Mouse (Mus musculus) CH12.LX (cell line): ENCODE measurements around the gene Plekha8. TPM values are rescaled to one million over a fixed set of nuclear protein-coding genes. Genes with fewer than 3 reads are reported as not detected.

Source experiments
- DNase-seq: peaks from one replicate; pipeline ENCODE4 v3.0.0-alpha.2; 2013; ENCODE audit errors: extremely low read depth
- H3K27ac ChIP-seq: 2 replicates; pipeline ENCODE4 v1.5.1; 2012; ENCODE audit warnings: low read depth, mild to moderate bottlenecking, control low read depth, moderate library complexity; ENCODE audit not compliant: insufficient read depth
- H3K27me3 ChIP-seq: replicated peaks from 2 replicates; pipeline ENCODE3; 2012; ENCODE audit warnings: inconsistent platforms
- H3K36me3 ChIP-seq, 2 experiments: replicated peaks in 1 of 2; 2 replicates each; pipeline versions ENCODE3 to v1.6.1; 2012; ENCODE audit warnings: inconsistent platforms in 1 of 2, low read length in 1 of 2, mild to moderate bottlenecking in 1 of 2, mixed read lengths in 1 of 2, moderate library complexity in 1 of 2; ENCODE audit not compliant: control insufficient read depth in 1 of 2, insufficient read depth in 1 of 2
- H3K4me1 ChIP-seq, 2 experiments: 2 replicates each; pipeline ENCODE4 v1.6.1; 2012; ENCODE audit warnings: inconsistent platforms in 1 of 2, moderate library complexity in 1 of 2; ENCODE audit not compliant: insufficient read depth in 2 of 2, control insufficient read depth in 1 of 2
- H3K4me2 ChIP-seq: 2 replicates; pipeline ENCODE4 v1.6.1; 2012; ENCODE audit warnings: low read depth, mild to moderate bottlenecking, control low read depth; ENCODE audit not compliant: poor library complexity, insufficient read depth, severe bottlenecking
- H3K4me3 ChIP-seq, 3 experiments: fragments of 150-350 bp in 1 of 3; sonication (generic) in 1 of 3; replicated peaks in 1 of 3; 2 replicates each; pipeline versions ENCODE3 to v1.5.1; 2011 to 2012; ENCODE audit warnings: low read depth in 2 of 3, low read length in 2 of 3, mild to moderate bottlenecking in 2 of 3, moderate library complexity in 2 of 3, control low read depth in 1 of 3, improper control_type of control experiment in 1 of 3, inconsistent platforms in 1 of 3, mixed read lengths in 1 of 3; ENCODE audit not compliant: poor library complexity in 1 of 3
- H3K79me2 ChIP-seq: replicated peaks from 2 replicates; pipeline ENCODE4 v1.6.1; 2012; ENCODE audit warnings: mild to moderate bottlenecking, moderate library complexity; ENCODE audit not compliant: control insufficient read depth, poor library complexity, insufficient read depth, severe bottlenecking; ENCODE audit errors: extremely low read depth
- H3K9ac ChIP-seq: 2 replicates; pipeline ENCODE4 v1.6.1; 2012; ENCODE audit warnings: low read depth, mild to moderate bottlenecking, control low read depth, moderate library complexity; ENCODE audit not compliant: insufficient read depth
- H3K9me3 ChIP-seq: replicated peaks from 2 replicates; pipeline ENCODE3; 2012; ENCODE audit warnings: low read length, inconsistent platforms, mixed read lengths
- BHLHE40 ChIP-seq: IDR thresholded peaks from 2 replicates; pipeline ENCODE4 v1.6.1; 2011; ENCODE audit warnings: mild to moderate bottlenecking, low read depth, low read length, improper control_type of control experiment
- CHD1 ChIP-seq: IDR thresholded peaks from 2 replicates; pipeline ENCODE4 v1.6.1; 2012; ENCODE audit warnings: low read depth, low read length, improper control_type of control experiment, inconsistent platforms
- CHD2 ChIP-seq: IDR thresholded peaks from 2 replicates; pipeline ENCODE4 v1.6.1; 2011; ENCODE audit warnings: low read length, improper control_type of control experiment
- CTCF ChIP-seq, 2 experiments: IDR thresholded peaks in 1 of 2; conservative IDR thresholded peaks in 1 of 2; 2 replicates each; pipeline ENCODE4 v1.5.1; 2011 to 2012; ENCODE audit warnings: low read depth in 2 of 2, low read length in 2 of 2, improper control_type of control experiment in 1 of 2, inconsistent platforms in 1 of 2, mild to moderate bottlenecking in 1 of 2, moderate library complexity in 1 of 2
- EP300 ChIP-seq: IDR thresholded peaks from 2 replicates; pipeline ENCODE4 v1.6.1; 2011; ENCODE audit warnings: low read length, improper control_type of control experiment
- GABPA ChIP-seq: IDR thresholded peaks from 2 replicates; pipeline ENCODE4 v1.6.1; 2012; ENCODE audit warnings: low read depth, low read length, improper control_type of control experiment, inconsistent platforms; ENCODE audit not compliant: insufficient replicate concordance
- HCFC1 ChIP-seq: IDR thresholded peaks from 2 replicates; pipeline ENCODE4 v1.6.1; 2012; ENCODE audit warnings: low read depth, mild to moderate bottlenecking, inconsistent platforms, low read length, improper control_type of control experiment
- IRF4 ChIP-seq: IDR thresholded peaks from 2 replicates; pipeline ENCODE4 v1.6.1; 2014; ENCODE audit warnings: low read depth, mild to moderate bottlenecking, inconsistent platforms, low read length, improper control_type of control experiment
- JUN ChIP-seq: IDR thresholded peaks from 2 replicates; pipeline ENCODE4 v1.6.1; 2011; ENCODE audit warnings: low read depth, mild to moderate bottlenecking, low read length, improper control_type of control experiment, moderate library complexity; ENCODE audit not compliant: insufficient read depth
- MAX ChIP-seq: IDR thresholded peaks from 2 replicates; pipeline ENCODE4 v1.6.1; 2011; ENCODE audit warnings: low read length, improper control_type of control experiment
- MAZ ChIP-seq: IDR thresholded peaks from 2 replicates; pipeline ENCODE4 v1.6.1; 2012; ENCODE audit warnings: low read depth, mild to moderate bottlenecking, inconsistent platforms, low read length, improper control_type of control experiment, moderate library complexity
- MYC ChIP-seq: IDR thresholded peaks from 2 replicates; pipeline ENCODE4 v1.6.1; 2011; ENCODE audit warnings: low read depth, mild to moderate bottlenecking, improper control_type of control experiment, low read length
- NRF1 ChIP-seq: IDR thresholded peaks from 2 replicates; pipeline ENCODE4 v1.6.1; 2014; ENCODE audit warnings: low read depth, mild to moderate bottlenecking, inconsistent platforms, low read length, improper control_type of control experiment, moderate library complexity
- PAX5 ChIP-seq: IDR thresholded peaks from 2 replicates; pipeline ENCODE4 v1.6.1; 2012; ENCODE audit warnings: low read length, inconsistent platforms, mixed read lengths
- POLR2AphosphoS2 ChIP-seq: IDR thresholded peaks from 2 replicates; pipeline ENCODE4 v1.6.1; 2011; ENCODE audit warnings: low read depth, low read length, improper control_type of control experiment
- RCOR1 ChIP-seq: conservative IDR thresholded peaks from 2 replicates; pipeline ENCODE4 v1.6.1; 2012; ENCODE audit warnings: low read depth, mild to moderate bottlenecking, inconsistent platforms, low read length, improper control_type of control experiment
- TBP ChIP-seq: conservative IDR thresholded peaks from 2 replicates; pipeline ENCODE4 v1.6.1; 2011; ENCODE audit warnings: low read depth, low read length, improper control_type of control experiment
- TCF12 ChIP-seq: IDR thresholded peaks from 2 replicates; pipeline ENCODE4 v1.6.1; 2014; ENCODE audit warnings: low read depth, mild to moderate bottlenecking, inconsistent platforms, low read length, improper control_type of control experiment
- USF1 ChIP-seq: IDR thresholded peaks from 2 replicates; pipeline ENCODE4 v1.6.1; 2014; ENCODE audit warnings: low read depth, mild to moderate bottlenecking, inconsistent platforms, low read length, improper control_type of control experiment
- USF2 ChIP-seq: conservative IDR thresholded peaks from 2 replicates; pipeline ENCODE4 v1.6.1; 2011; ENCODE audit warnings: low read depth, low read length, improper control_type of control experiment
- ZC3H11A ChIP-seq: IDR thresholded peaks from 2 replicates; pipeline ENCODE4 v1.6.1; 2012; ENCODE audit warnings: low read depth, mild to moderate bottlenecking, inconsistent platforms, low read length, improper control_type of control experiment
- ZKSCAN1 ChIP-seq: IDR thresholded peaks from 2 replicates; pipeline ENCODE4 v1.6.1; 2012; ENCODE audit warnings: low read depth, inconsistent platforms, low read length, improper control_type of control experiment, borderline replicate concordance
- dilution Hi-C: fragments of 300-500 bp; cut with MboI; formaldehyde crosslinking; loops from 2 replicates; pipeline ENCODE4 v1.14.3; 2020; ENCODE audit warnings: low sequenced_read_pairs; ENCODE audit not compliant: extremely low pct_unique_long_range_greater_than_20kb, extremely low pct_ligation_motif_present
- in situ Hi-C: fragments of 300-500 bp; cut with MboI; formaldehyde crosslinking; loops from 3 replicates; pipeline ENCODE4 v1.14.3; 2019; ENCODE audit warnings: low sequenced_read_pairs, low pct_ligation_motif_present, low pct_unique_long_range_greater_than_20kb, mixed read lengths
- polyA plus RNA-seq: library from polyadenylated mRNA; unstranded; fragments of >175 nt; gene quantifications from 2 replicates; pipeline ENCODE4 v1.2.1, GENCODE M21; 2012; ENCODE audit warnings: low read depth; ENCODE audit not compliant: insufficient read length
- total RNA-seq, 2 experiments: library from RNA; depleted of rRNA; stranded (reverse); fragments of 300-350 nt in 1 of 2; fragments of >200 nt in 1 of 2; gene quantifications; 2 replicates each; pipeline ENCODE4 v1.2.3; 2012 to 2014

The Plekha8 gene
- total and polyA plus RNA-seq, 3 experiments, result 5.8 to 10.2 (median 9.8) TPM

- TF ChIP-seq HCFC1 (no peak), ZKSCAN1 (no peak), GABPA (no peak), TBP (no peak), RCOR1 (no peak), CTCF (conservative IDR thresholded peaks at IDR 0.05 in 1 of 2, IDR thresholded peaks at IDR 0.05 in 1 of 2; ENCODE audit: low read depth in 2 of 2, low read length in 2 of 2) (no peak), POLR2AphosphoS2 (no peak), NRF1 (no peak), BHLHE40 (no peak)
- dilution Hi-C loops (no loop called here), in situ Hi-C loops (no loop called here)
- H3K27me3 ChIP-seq, result peaks cover 44% of the 10 kb centered on the region
- no peak overlapping the region for H3K4me3 ChIP-seq
- no peaks in the 10 kb centered on the region for H3K9me3 ChIP-seq
- no peaks in the 10 kb centered on the region for H3K79me2 ChIP-seq
- no peak overlapping the region for H3K9ac ChIP-seq
- peaks cover 4 to 12% of the 10 kb centered on the region in 2 experiments for H3K4me1 ChIP-seq
- no peak overlapping the region for H3K4me2 ChIP-seq
- no peak for DNase-seq
- H3K27ac ChIP-seq, result no peak overlapping the region
- H3K36me3 ChIP-seq, result no peaks in the 10 kb centered on the region
These were observed 90.2 kb downstream of the Plekha8 start for GRCm38 (mm10) chr6:54685103-54685502.

- H3K4me3 ChIP-seq, result no peak overlapping the region
These were observed 90.9 kb downstream of the Plekha8 start for GRCm38 (mm10) chr6:54685716-54686395.

DNA sequence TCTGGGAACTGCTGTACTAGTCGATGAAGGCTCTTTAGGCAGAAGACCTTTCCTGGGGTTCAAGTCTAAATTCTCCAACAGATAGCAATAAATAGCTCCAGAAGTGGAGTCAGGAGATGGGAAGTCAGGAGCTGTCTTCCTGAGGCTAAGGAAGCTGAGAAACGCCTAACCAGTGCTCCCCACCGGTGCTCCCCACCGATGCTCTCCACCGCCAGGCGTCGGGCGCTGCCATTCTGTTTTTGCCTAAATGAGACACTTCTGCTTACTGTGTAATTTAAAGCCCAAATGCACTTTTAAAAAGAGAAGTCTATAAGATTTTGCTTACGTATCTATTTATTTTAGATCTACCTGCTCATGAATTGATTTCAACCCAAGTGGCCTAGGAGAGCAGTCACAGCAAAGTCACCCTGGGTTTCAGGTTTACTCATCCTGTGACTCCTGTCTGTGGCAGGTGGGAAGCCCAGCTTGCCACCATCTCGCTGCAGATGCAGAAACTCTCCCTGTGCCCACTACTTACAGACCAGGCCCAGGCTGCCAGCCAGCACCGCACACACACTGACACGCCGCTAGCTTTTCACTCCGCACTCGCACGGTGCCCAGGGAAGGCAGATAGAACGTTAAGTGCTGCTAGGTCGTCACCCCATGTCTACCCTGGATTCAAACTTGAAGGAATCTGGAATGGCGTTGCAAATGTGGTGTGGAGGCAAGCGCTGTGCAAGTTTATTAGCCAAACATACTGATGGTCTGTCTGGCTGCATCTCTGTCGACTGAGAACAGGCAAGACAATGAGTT, 92.2 kb downstream of the Plekha8 start:
- Histone ChIP-seq H3K9ac (no peak overlapping the region), H3K4me3 (no peak overlapping the region), H3K4me2 (no peak overlapping the region), H3K36me3 (no peaks in the 10 kb centered on the region), H3K9me3 (no peaks in the 10 kb centered on the region), H3K27ac (no peak overlapping the region), H3K27me3 (peaks cover 35% of the 10 kb centered on the region), H3K79me2 (no peaks in the 10 kb centered on the region), H3K4me1 (peaks cover 4% of the 10 kb centered on the region in 2 experiments)
- dilution Hi-C loops, result no loop called here
- DNase-seq, result no peak
- no peak for TF ChIP-seq USF2
- no peak for TF ChIP-seq ZKSCAN1
- no peak for TF ChIP-seq EP300
- TF ChIP-seq ZC3H11A, result no peak
- TF ChIP-seq MAZ, result no peak
- no peak for TF ChIP-seq CHD2
- TF ChIP-seq MYC, result no peak
- TF ChIP-seq PAX5, result no peak
- in situ Hi-C loops, result no loop called here

More at GRCm38 (mm10) chr6:54685716-54686395, 90.9 kb downstream of the Plekha8 start:
- in situ Hi-C loops (no loop called here), dilution Hi-C loops (no loop called here)
- Histone ChIP-seq H3K9me3 (no peaks in the 10 kb centered on the region), H3K27ac (no peak overlapping the region), H3K9ac (no peak overlapping the region), H3K4me1 (peaks cover 4 to 8% of the 10 kb centered on the region in 2 experiments), H3K27me3 (peaks cover 38% of the 10 kb centered on the region), H3K36me3 (no peaks in the 10 kb centered on the region), H3K4me2 (no peak overlapping the region), H3K79me2 (no peaks in the 10 kb centered on the region)
- no peak for DNase-seq
- no peak for TF ChIP-seq USF1
- no peak for TF ChIP-seq JUN
- no peak for TF ChIP-seq IRF4
- no peak for TF ChIP-seq MAX
- no peak for TF ChIP-seq TCF12
- TF ChIP-seq ZC3H11A, result no peak
- no peak for TF ChIP-seq CHD1
